Mouse (Mus musculus) ES-E14 (cell line): ENCODE data around the gene Itga11. TPM values are rescaled to one million over a fixed set of nuclear protein-coding genes. Genes with fewer than 3 reads are reported as not detected.

Experiments
- DNase-seq: peaks from one replicate; pipeline ENCODE4 v3.0.0-alpha.2; 2013; ENCODE audit warnings: low read depth, low spot score
- H3K27ac ChIP-seq: 2 replicates; pipeline ENCODE4 v1.5.1; 2012; ENCODE audit warnings: low read depth, mild to moderate bottlenecking, low read length, moderate library complexity, mixed read lengths; ENCODE audit not compliant: poor library complexity, insufficient read depth, severe bottlenecking
- H3K36me3 ChIP-seq: 2 replicates; pipeline ENCODE4 v1.6.1; 2012; ENCODE audit warnings: mild to moderate bottlenecking, low read length, moderate library complexity, mixed read lengths; ENCODE audit not compliant: control insufficient read depth, poor library complexity, insufficient read depth, severe bottlenecking
- H3K4me1 ChIP-seq, 2 experiments: fragments of 150-350 bp in 1 of 2; sonication (generic) in 1 of 2; 2 replicates each; pipeline ENCODE4 v1.6.1; 2012; ENCODE audit warnings: low read length in 2 of 2, mild to moderate bottlenecking in 1 of 2, mixed read lengths in 1 of 2; ENCODE audit not compliant: control insufficient read depth in 2 of 2, insufficient read depth in 2 of 2, poor library complexity in 1 of 2
- H3K4me3 ChIP-seq, 2 experiments: fragments of 150-350 bp in 1 of 2; sonication (generic) in 1 of 2; 2 replicates each; pipeline ENCODE4 v1.5.1; 2012; ENCODE audit warnings: low read length in 2 of 2, low read depth in 1 of 2, mild to moderate bottlenecking in 1 of 2, mixed read lengths in 1 of 2; ENCODE audit not compliant: insufficient read depth in 1 of 2, poor library complexity in 1 of 2, severe bottlenecking in 1 of 2
- H3K9ac ChIP-seq: 2 replicates; pipeline ENCODE4 v1.6.1; 2012; ENCODE audit warnings: low read depth, mild to moderate bottlenecking, low read length, mixed read lengths; ENCODE audit not compliant: poor library complexity, insufficient read depth, severe bottlenecking
- H3K9me3 ChIP-seq: fragments of 150-350 bp; sonication (generic); 2 replicates; pipeline ENCODE4 v1.6.1; 2012; ENCODE audit warnings: low read depth, mild to moderate bottlenecking, low read length; ENCODE audit not compliant: control insufficient read depth, insufficient read depth
- CHD2 ChIP-seq: IDR thresholded peaks from 2 replicates; pipeline ENCODE4 v1.6.1; 2014; ENCODE audit warnings: mild to moderate bottlenecking, low read depth, low read length, inconsistent platforms
- HCFC1 ChIP-seq: IDR thresholded peaks from 2 replicates; pipeline ENCODE4 v1.6.1; 2012; ENCODE audit warnings: low read length, inconsistent platforms, borderline replicate concordance; ENCODE audit not compliant: insufficient read depth
- MAFK ChIP-seq: IDR thresholded peaks from 2 replicates; pipeline ENCODE4 v1.6.1; 2014; ENCODE audit warnings: mild to moderate bottlenecking, low read depth, low read length, inconsistent platforms; ENCODE audit not compliant: insufficient read depth
- ZC3H11A ChIP-seq: IDR thresholded peaks from 2 replicates; pipeline ENCODE4 v1.6.1; 2012; ENCODE audit warnings: low read depth, mild to moderate bottlenecking, inconsistent platforms, low read length, borderline replicate concordance
- ZNF384 ChIP-seq: IDR thresholded peaks from 2 replicates; pipeline ENCODE4 v1.6.1; 2012; ENCODE audit warnings: low read depth, low read length, inconsistent platforms
- in situ Hi-C, 2 experiments: fragments of 600-800 bp; cut with MboI; formaldehyde crosslinking; loops; one replicate each; pipeline ENCODE4 v1.15.1; 2025; ENCODE audit warnings: low sequenced_read_pairs in 2 of 2, inconsistent platforms in 1 of 2; ENCODE audit not compliant: unreplicated experiment in 2 of 2
- total RNA-seq: library from RNA; depleted of rRNA; stranded (reverse); fragments of 300-350 nt; gene quantifications from 2 replicates; pipeline ENCODE4 v1.2.3, GENCODE M21; 2012

The Itga11 gene
- total RNA-seq, 1 experiment, result 1.3 TPM

GRCm38 (mm10) chr9:62820829-62821228 lies 143.2 kb downstream of the Itga11 start:
- Histone ChIP-seq H3K9me3 (no peaks in the 10 kb centered on the region), H3K9ac (no peak overlapping the region), H3K36me3 (no peaks in the 10 kb centered on the region), H3K27ac (no peak overlapping the region), H3K4me1 (peaks cover 7 to 18% of the 10 kb centered on the region in 2 experiments; a peak in 3 of 4 replicates), H3K4me3 (no peak overlapping the region)
- in situ Hi-C loops, result no loop called here
- no peak for TF ChIP-seq ZNF384
- TF ChIP-seq MAFK, result no peak
- no peak for TF ChIP-seq ZC3H11A
- no peak for TF ChIP-seq HCFC1
- no peak for TF ChIP-seq CHD2
- no peak for DNase-seq

- Histone ChIP-seq H3K9ac (no peak overlapping the region), H3K4me1 (peaks cover 7 to 16% of the 10 kb centered on the region in 2 experiments; a peak in 3 of 4 replicates), H3K36me3 (no peaks in the 10 kb centered on the region), H3K4me3 (no peak overlapping the region), H3K27ac (no peak overlapping the region), H3K9me3 (no peaks in the 10 kb centered on the region)
- DNase-seq, result no peak
- TF ChIP-seq HCFC1, result no peak
- TF ChIP-seq ZC3H11A, result peak; percentile 22; the same call in 1 of the 2 replicates
- TF ChIP-seq CHD2, result no peak
- in situ Hi-C loops, result no loop called here
Observed at GRCm38 (mm10) chr9:62821811-62822210, 144.2 kb downstream of the Itga11 start.

GRCm38 (mm10) chr9:62825791-62826393 lies 148.3 kb downstream of the Itga11 start:
- H3K4me1 ChIP-seq, result peaks cover under 1 to 14% of the 10 kb centered on the region in 2 experiments; a peak in 3 of 4 replicates
- peak overlapping the region; percentile 14 to 46; a peak in 2 of 4 replicates for H3K4me3 ChIP-seq
- no peaks in the 10 kb centered on the region for H3K9me3 ChIP-seq
- no peak for DNase-seq
- peak overlapping the region; percentile 66 for H3K9ac ChIP-seq
- H3K36me3 ChIP-seq, result no peaks in the 10 kb centered on the region
- TF ChIP-seq MAFK (no peak), ZNF384 (no peak), HCFC1 (no peak), ZC3H11A (no peak), CHD2 (no peak)
- in situ Hi-C loops, result no loop called here
- peak overlapping the region; percentile 95 for H3K27ac ChIP-seq

- TF ChIP-seq CHD2, result no peak
- TF ChIP-seq HCFC1, result no peak
- TF ChIP-seq MAFK, result no peak
- TF ChIP-seq ZC3H11A, result no peak
- no peak for TF ChIP-seq ZNF384
- no peak for DNase-seq
- in situ Hi-C loops, result no loop called here
- Histone ChIP-seq H3K27ac (peak overlapping the region; percentile 95), H3K36me3 (no peaks in the 10 kb centered on the region), H3K9me3 (no peaks in the 10 kb centered on the region), H3K4me1 (peaks cover 3 to 11% of the 10 kb centered on the region in 2 experiments; a peak in 3 of 4 replicates), H3K4me3 (peak overlapping the region; percentile 9 to 46; a peak in 3 of 4 replicates), H3K9ac (peak overlapping the region; percentile 66; the same call in 1 of the 2 replicates)
Observed at GRCm38 (mm10) chr9:62826456-62826855, 148.8 kb downstream of the Itga11 start.
